Mouse (Mus musculus) midbrain, embryonic 14.5 days (tissue): Measurements from ENCODE around the gene Selenoo. TPM values are rescaled to one million over a fixed set of nuclear protein-coding genes. Genes with fewer than 3 reads are reported as not detected.

Source experiments
- ATAC-seq: fragments of 200-750 bp; cut with Nextera tagmentation; 2 replicates; pipeline ENCODE4 v1.8.0; 2017; ENCODE audit warnings: moderate number of reproducible peaks, moderate library complexity; ENCODE audit not compliant: low FRiP score, low TSS enrichment
- DNase-seq: peaks from one replicate; pipeline ENCODE4 v3.0.0-alpha.2; 2015
- H3K27ac ChIP-seq: fragments of 300-500 bp; sonication (generic); replicated peaks from 2 replicates; pipeline ENCODE4 v1.5.1; 2014; ENCODE audit warnings: mild to moderate bottlenecking, low read depth, low read length, moderate library complexity
- H3K27me3 ChIP-seq: fragments of 300-500 bp; sonication (generic); 2 replicates; pipeline ENCODE4 v1.6.1; 2014; ENCODE audit warnings: low read length, control low read depth, mixed read lengths; ENCODE audit not compliant: control insufficient read depth, insufficient read depth
- H3K36me3 ChIP-seq: fragments of 300-500 bp; sonication (generic); 2 replicates; pipeline ENCODE4 v1.6.1; 2014; ENCODE audit warnings: low read length, control low read depth; ENCODE audit not compliant: control insufficient read depth, insufficient read depth
- H3K4me1 ChIP-seq: fragments of 300-500 bp; sonication (generic); 2 replicates; pipeline ENCODE4 v1.6.1; 2014; ENCODE audit warnings: mild to moderate bottlenecking, antibody characterized with exemption, low read length, control low read depth; ENCODE audit not compliant: control insufficient read depth, insufficient read depth
- H3K4me2 ChIP-seq: fragments of 300-500 bp; sonication (generic); 2 replicates; pipeline ENCODE4 v1.6.1; 2014; ENCODE audit warnings: mild to moderate bottlenecking, low read length, moderate library complexity
- H3K4me3 ChIP-seq: fragments of 300-500 bp; sonication (generic); replicated peaks from 2 replicates; pipeline ENCODE4 v1.5.1; 2014; ENCODE audit warnings: low read depth, low read length
- H3K9ac ChIP-seq: fragments of 300-500 bp; sonication (generic); replicated peaks from 2 replicates; pipeline ENCODE4 v1.6.1; 2014; ENCODE audit warnings: mild to moderate bottlenecking, low read length, moderate library complexity
- H3K9me3 ChIP-seq: fragments of 300-500 bp; sonication (generic); 2 replicates; pipeline ENCODE4 v1.6.1; 2016; ENCODE audit warnings: low read length, control low read depth, mixed read lengths; ENCODE audit not compliant: control insufficient read depth
- WGBS: fragments of 180-500 bp; shearing (Covaris S2); extraction: QIAGEN DNeasy Blood & Tissue Kit; methylation state at CpG from one replicate; pipeline ENCODE4 v1.1.7; 2014; 5-methylcytosine and 5-hydroxymethylcytosine counted together
- polyA plus RNA-seq: library from polyadenylated mRNA; unstranded; fragments of >200 nt; fragmentation: Nextera tagmentation; extraction: Ambion mirVana; gene quantifications from 2 replicates; pipeline ENCODE4 v1.2.1, GENCODE M21; 2014

The Selenoo gene
- polyA plus RNA-seq, 1 experiment from 2014 or later: 23.9 TPM

DNA sequence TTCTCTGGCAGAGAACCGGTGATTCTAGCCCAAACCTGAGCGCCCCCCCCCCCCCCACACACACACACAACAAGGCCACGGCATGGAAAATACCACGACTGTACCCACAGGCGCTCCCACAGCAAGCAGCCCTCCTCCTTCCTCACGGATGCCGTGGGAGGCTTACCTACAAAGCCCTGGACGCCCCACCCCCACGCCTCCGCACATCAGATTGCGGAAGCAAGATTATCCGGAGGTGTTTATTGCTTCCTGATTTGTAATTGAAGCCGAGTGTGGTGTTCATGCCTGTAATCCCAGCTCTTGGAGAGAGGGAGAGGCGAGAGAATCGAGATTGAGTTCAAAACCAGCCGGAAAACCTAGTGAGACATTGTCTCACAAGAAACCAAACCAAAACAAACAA, 58.1 kb downstream of the Selenoo start:
- H3K4me2 ChIP-seq: peak overlapping the region; percentile 79
- peak overlapping the region; percentile 70 for H3K9ac ChIP-seq
- 5% methylated on average over 16 of the region's 16 CpGs for WGBS
- peak; percentile 71 for DNase-seq
- no peaks in the 10 kb centered on the region for H3K9me3 ChIP-seq
- peak overlapping the region; percentile 73 for H3K4me3 ChIP-seq
- no peaks in the 10 kb centered on the region for H3K27me3 ChIP-seq
- peaks cover 34% of the 10 kb centered on the region for H3K4me1 ChIP-seq
- ATAC-seq: no peak
- peaks cover 34% of the 10 kb centered on the region for H3K36me3 ChIP-seq
- peak overlapping the region; percentile 85 for H3K27ac ChIP-seq

DNA sequence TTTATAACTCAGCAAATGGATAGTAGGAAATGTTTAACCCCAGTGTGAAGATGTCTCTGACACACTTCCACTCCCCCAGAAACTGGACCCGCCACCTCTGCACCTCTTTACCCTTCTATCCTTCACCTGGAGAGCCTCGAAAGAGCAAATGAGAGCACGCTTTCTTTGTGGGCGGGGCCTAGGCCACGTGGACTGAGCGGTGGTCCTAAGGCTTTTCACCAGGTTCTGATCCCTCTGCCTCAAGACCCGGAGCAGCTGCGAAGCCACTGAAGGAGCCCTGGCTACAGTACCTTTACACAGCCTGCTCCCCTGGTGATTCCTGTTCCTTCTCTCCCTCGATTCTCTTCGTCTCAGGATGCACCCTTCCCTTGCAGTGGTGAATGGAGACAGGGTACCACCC, 58.6 kb downstream of the Selenoo start:
- Histone ChIP-seq H3K36me3 (peaks cover 33% of the 10 kb centered on the region), H3K9ac (peak overlapping the region; percentile 70), H3K4me2 (peak overlapping the region; percentile 79), H3K27ac (peak overlapping the region; percentile 85; the same call in 1 of the 2 replicates), H3K4me1 (peaks cover 38% of the 10 kb centered on the region), H3K27me3 (no peaks in the 10 kb centered on the region), H3K9me3 (no peaks in the 10 kb centered on the region), H3K4me3 (peak overlapping the region; percentile 73)
- DNase-seq: peak; percentile 60
- WGBS: 15% methylated on average over 10 of the region's 10 CpGs
- no peak for ATAC-seq

DNA sequence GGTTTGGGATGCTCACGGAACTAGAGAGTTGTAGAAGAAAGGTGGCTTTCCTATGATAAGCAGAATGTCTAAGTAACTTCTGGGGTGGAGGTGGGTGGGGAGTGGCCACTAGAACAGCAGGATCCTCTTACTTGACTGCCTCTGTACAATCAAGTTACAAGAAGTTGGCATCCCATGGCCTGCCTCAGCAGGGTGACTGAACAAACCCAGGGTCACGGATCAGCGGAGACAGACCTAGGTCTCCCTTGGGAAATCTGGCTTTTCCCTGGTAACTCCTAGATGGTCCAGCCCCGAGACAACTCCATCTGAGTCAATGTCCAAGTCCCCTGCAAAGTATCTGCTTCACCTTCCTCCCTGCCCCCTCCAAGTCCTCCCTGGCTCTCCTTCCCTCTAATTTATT, 59.0 kb downstream of the Selenoo start:
- Histone ChIP-seq H3K4me1 (peaks cover 39% of the 10 kb centered on the region), H3K27ac (0 out of 2 replicates have a peak overlapping the region, but pooled peaks have one; percentile 90), H3K4me3 (peak overlapping the region; percentile 73), H3K4me2 (peak overlapping the region; percentile 79), H3K36me3 (peaks cover 29% of the 10 kb centered on the region), H3K9ac (peak overlapping the region; percentile 90; the same call in 1 of the 2 replicates), H3K9me3 (no peaks in the 10 kb centered on the region), H3K27me3 (no peaks in the 10 kb centered on the region)
- ATAC-seq (no peak), DNase-seq (no peak)
- 28% methylated on average over 4 of the region's 4 CpGs for WGBS

DNA sequence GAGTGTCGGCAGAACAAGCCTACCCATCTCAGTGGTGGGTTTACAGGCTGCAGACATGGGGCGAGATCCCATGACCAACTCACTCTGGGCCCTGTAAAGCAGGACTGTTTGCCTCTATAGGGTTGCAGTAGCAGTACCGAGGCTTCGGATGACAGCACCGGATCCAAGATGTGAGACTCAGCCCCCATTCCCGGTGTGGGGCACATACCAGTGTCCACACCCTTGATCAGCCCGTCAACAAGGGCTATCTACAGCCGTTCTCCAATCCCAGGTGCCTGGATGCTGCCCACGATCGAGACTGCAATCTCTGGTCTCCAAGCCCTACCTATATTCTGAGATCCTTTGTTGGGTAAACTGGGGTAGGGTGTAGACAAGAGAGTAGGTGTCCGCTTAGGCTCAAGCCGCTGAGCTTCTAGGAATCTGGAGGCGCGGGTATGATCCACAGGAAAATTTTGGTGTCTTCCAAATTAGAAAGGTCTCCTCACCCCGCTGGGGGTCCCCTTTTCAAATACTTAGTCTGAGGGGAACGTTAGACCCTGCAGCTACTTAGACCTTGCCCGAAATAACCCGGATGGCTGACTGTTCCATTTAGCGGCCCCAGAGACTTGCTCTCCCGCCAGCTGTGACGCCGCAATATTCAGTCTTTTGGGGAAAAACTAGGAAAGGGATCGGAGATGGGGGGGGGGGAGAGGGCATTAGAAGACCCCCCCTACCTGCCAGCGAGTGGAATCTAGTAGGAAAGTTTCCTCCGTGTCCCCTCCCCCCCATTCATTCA, 59.8 kb downstream of the Selenoo start:
- Histone ChIP-seq H3K9me3 (no peaks in the 10 kb centered on the region), H3K36me3 (peaks cover 24% of the 10 kb centered on the region), H3K27ac (peak overlapping the region; percentile 90), H3K4me2 (peak overlapping the region; percentile 79), H3K9ac (peak overlapping the region; percentile 90), H3K27me3 (no peaks in the 10 kb centered on the region), H3K4me3 (peak overlapping the region; percentile 73), H3K4me1 (peaks cover 39% of the 10 kb centered on the region)
- ATAC-seq (no peak), DNase-seq (no peak)
- WGBS: 3% methylated on average over 25 of the region's 25 CpGs

DNA sequence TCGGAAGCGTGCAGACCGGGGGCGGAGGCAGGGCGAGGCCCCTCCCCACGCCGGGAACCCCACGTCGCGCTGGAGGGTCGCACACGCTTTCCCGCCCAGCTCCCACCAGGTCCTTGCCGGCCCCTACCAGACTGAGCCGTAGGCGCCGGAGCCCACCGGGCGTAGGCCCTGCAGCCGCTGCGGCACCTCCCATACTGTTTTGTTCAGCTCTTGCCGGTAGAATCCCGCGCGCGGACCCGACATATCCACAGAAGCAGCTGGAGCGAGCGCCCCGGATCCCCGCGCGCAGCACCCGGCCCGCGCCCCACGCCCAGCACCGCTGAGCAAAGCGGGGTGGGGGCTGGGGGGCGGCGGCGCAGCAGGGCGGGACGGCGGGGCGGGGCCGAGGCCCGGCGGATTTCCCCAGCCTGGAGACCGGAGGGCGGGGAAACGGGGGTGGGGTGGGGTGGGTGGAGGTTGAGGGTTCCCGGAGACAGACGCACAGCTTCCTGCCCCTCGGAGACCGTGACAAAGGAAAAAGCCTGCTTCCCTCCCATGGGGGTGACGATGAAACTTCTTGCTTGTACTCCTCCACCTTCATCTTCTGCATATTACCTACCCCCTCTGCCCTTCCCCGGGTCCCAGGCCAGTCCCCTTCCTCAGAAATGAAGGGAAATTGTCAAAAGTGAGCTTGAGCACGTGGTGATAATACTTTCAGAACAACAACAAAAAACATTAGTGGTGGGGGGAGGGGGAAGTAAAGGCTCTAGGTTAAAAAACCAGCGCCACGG, 60.6 kb downstream of the Selenoo start, which contains the start of gene Mapk11:
Gene Mapk11 (minus strand): TSS at position 358 of the 770 bp plus-strand sequence.
- WGBS: under 1% methylated on average over 59 of the region's 61 CpGs
- Histone ChIP-seq H3K9me3 (no peaks in the 10 kb centered on the region), H3K36me3 (peaks cover 25% of the 10 kb centered on the region), H3K4me2 (peak within 1 kb of the TSS; percentile 79), H3K9ac (peak within 1 kb of the TSS; percentile 90), H3K27ac (peak within 1 kb of the TSS; percentile 90), H3K27me3 (no peaks in the 10 kb centered on the region), H3K4me1 (peaks cover 39% of the 10 kb centered on the region), H3K4me3 (peak within 1 kb of the TSS; percentile 73)
- DNase-seq: peak; percentile 81
- peak; percentile 66 for ATAC-seq

Other genes with a start within 250 kb of the Selenoo start
- 49.1 and 53.2 TPM in 2 replicates for gene Pim3, start 226.9 kb upstream of the Selenoo start, polyA plus RNA-seq
- gene Ttll8, start 134.7 kb upstream of the Selenoo start, polyA plus RNA-seq: not detected in 2 replicates
- 6.4 and 7.6 TPM in 2 replicates for gene Mlc1, start 110.1 kb upstream of the Selenoo start, polyA plus RNA-seq
- gene Mov10l1, start 106.2 kb upstream of the Selenoo start, polyA plus RNA-seq: not detected in 2 replicates
- gene Panx2, start 29.4 kb upstream of the Selenoo start, polyA plus RNA-seq: 6.6 and 7.9 TPM in 2 replicates
- gene Trabd, start 14.0 kb upstream of the Selenoo start, polyA plus RNA-seq: 38.7 and 39.7 TPM in 2 replicates
- 18.0 and 18.2 TPM in 2 replicates for gene Tubgcp6, start 34.0 kb downstream of the Selenoo start, polyA plus RNA-seq
- 18.2 and 20.3 TPM in 2 replicates for gene Hdac10, start 39.6 kb downstream of the Selenoo start, polyA plus RNA-seq
- gene Mapk12, start 51.6 kb downstream of the Selenoo start, polyA plus RNA-seq: 4.1 and 4.6 TPM in 2 replicates
- 23.7 and 27.9 TPM in 2 replicates for gene Mapk11, start 60.5 kb downstream of the Selenoo start, polyA plus RNA-seq
- gene Plxnb2, start 91.7 kb downstream of the Selenoo start, polyA plus RNA-seq: 86.4 and 107 TPM in 2 replicates
- gene Dennd6b, start 107.4 kb downstream of the Selenoo start, polyA plus RNA-seq: 85.2 and 117 TPM in 2 replicates
- 88.6 and 90.0 TPM in 2 replicates for gene Ppp6r2, start 122.5 kb downstream of the Selenoo start, polyA plus RNA-seq
- 103 and 109 TPM in 2 replicates for gene Sbf1, start 226.2 kb downstream of the Selenoo start, polyA plus RNA-seq
- not detected in 2 replicates for gene Adm2, start 233.6 kb downstream of the Selenoo start, polyA plus RNA-seq
- not detected in 2 replicates for gene Miox, start 245.3 kb downstream of the Selenoo start, polyA plus RNA-seq